Mouse (Mus musculus) forebrain, embryonic 14.5 days (tissue): ENCODE results near the gene Gramd1c. TPM values are rescaled to one million over a fixed set of nuclear protein-coding genes. Genes with fewer than 3 reads are reported as not detected.

Experiments used
- ATAC-seq: fragments of 200-750 bp; cut with Nextera tagmentation; 2 replicates; pipeline ENCODE4 v1.8.0; 2017; ENCODE audit warnings: mild to moderate bottlenecking, moderate library complexity
- DNase-seq: peaks from one replicate; pipeline ENCODE4 v3.0.0-alpha.2; 2015; ENCODE audit warnings: low spot score
- H3K27ac ChIP-seq: fragments of 300-500 bp; sonication (generic); 2 replicates; pipeline ENCODE4 v1.5.1; 2014; ENCODE audit warnings: low read depth, mild to moderate bottlenecking, control low read depth, low read length, moderate library complexity
- H3K27me3 ChIP-seq: fragments of 300-500 bp; sonication (generic); replicated peaks from 2 replicates; pipeline ENCODE4 v1.6.1; 2014; ENCODE audit warnings: low read length, control low read depth, mixed read lengths; ENCODE audit not compliant: control insufficient read depth, insufficient read depth
- H3K36me3 ChIP-seq: fragments of 300-500 bp; sonication (generic); 2 replicates; pipeline ENCODE4 v1.6.1; 2014; ENCODE audit warnings: low read length, control low read depth; ENCODE audit not compliant: control insufficient read depth, insufficient read depth
- H3K4me1 ChIP-seq: fragments of 300-500 bp; sonication (generic); 2 replicates; pipeline ENCODE4 v1.6.1; 2014; ENCODE audit warnings: antibody characterized with exemption, low read length, control low read depth; ENCODE audit not compliant: control insufficient read depth, insufficient read depth
- H3K4me2 ChIP-seq: fragments of 300-500 bp; sonication (generic); 2 replicates; pipeline ENCODE4 v1.6.1; 2014; ENCODE audit warnings: mild to moderate bottlenecking, control low read depth, low read length
- H3K4me3 ChIP-seq: fragments of 300-500 bp; sonication (generic); 2 replicates; pipeline ENCODE4 v1.5.1; 2014; ENCODE audit warnings: low read depth, low read length, control low read depth
- H3K9ac ChIP-seq: fragments of 300-500 bp; sonication (generic); 2 replicates; pipeline ENCODE4 v1.6.1; 2014; ENCODE audit warnings: mild to moderate bottlenecking, low read length, control low read depth, moderate library complexity
- H3K9me3 ChIP-seq: fragments of 300-500 bp; sonication (generic); replicated peaks from 2 replicates; pipeline ENCODE4 v1.6.1; 2016; ENCODE audit warnings: low read length, control low read depth, mixed read lengths; ENCODE audit not compliant: control insufficient read depth
- WGBS: fragments of 180-500 bp; shearing (Covaris S2); extraction: QIAGEN DNeasy Blood & Tissue Kit; methylation state at CpG from one replicate; pipeline ENCODE4 v1.1.7; 2014; 5-methylcytosine and 5-hydroxymethylcytosine counted together
- polyA plus RNA-seq: library from polyadenylated mRNA; unstranded; fragments of >200 nt; fragmentation: Nextera tagmentation; extraction: Ambion mirVana; gene quantifications from 2 replicates; pipeline ENCODE4 v1.2.1, GENCODE M21; 2014

Gramd1c gene
- polyA plus RNA-seq, 1 experiment from 2014 or later: 2.3 TPM

GRCm38 (mm10) chr16:44061341-44061740 is 1.8 kb downstream of the Gramd1c start:
- Histone ChIP-seq H3K9me3 (no peaks in the 10 kb centered on the region), H3K4me1 (no peaks in the 10 kb centered on the region)
- WGBS: 95% methylated on average over 15 of the region's 15 CpGs

DNA sequence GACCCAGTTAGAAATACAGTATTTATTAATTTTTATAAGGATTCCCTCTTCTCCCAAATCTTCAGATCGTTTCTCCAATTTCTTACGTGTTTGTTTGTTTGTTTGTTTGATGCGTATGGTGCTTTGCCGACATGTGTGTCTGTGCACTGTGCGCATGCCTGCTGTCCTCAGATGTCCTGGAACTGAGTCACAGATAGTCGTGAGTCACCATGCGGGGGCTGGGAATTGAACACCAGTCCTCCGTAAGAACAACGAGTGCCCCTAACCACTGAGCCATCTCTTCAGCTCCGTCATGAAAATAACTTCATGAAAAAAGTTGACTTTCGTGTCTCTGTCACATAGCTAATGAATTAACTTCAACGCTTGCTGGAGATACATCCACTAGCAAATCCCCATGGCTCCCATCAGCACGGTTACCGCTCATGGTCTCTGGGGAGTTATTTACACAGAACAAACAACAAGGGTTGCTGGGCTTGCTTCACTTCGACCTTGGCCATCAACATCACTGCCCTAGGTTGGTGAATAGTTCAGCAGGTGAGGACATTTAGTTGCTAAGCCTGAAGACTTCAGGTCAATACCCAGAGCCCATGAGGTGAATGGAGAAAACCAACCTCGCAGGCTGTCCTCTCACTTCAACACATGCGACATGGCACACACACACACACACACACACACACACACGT is 2.4 kb downstream of the Gramd1c start:
- H3K9me3 ChIP-seq: no peaks in the 10 kb centered on the region
- WGBS: 93% methylated on average over 18 of the region's 18 CpGs
- H3K4me3 ChIP-seq: no peak overlapping the region
- H3K4me2 ChIP-seq: no peak overlapping the region
- no peaks in the 10 kb centered on the region for H3K4me1 ChIP-seq
- DNase-seq (no peak), ATAC-seq (no peak)
- H3K27ac ChIP-seq: no peak overlapping the region
- H3K9ac ChIP-seq: no peak overlapping the region
- no peaks in the 10 kb centered on the region for H3K36me3 ChIP-seq
- H3K27me3 ChIP-seq: no peaks in the 10 kb centered on the region

More at GRCm38 (mm10) chr16:44061341-44061740, 1.8 kb downstream of the Gramd1c start:
- no peak overlapping the region for H3K4me3 ChIP-seq
- H3K27me3 ChIP-seq: no peaks in the 10 kb centered on the region
- H3K36me3 ChIP-seq: no peaks in the 10 kb centered on the region
- H3K4me2 ChIP-seq: no peak overlapping the region
- H3K27ac ChIP-seq: no peak overlapping the region
- ATAC-seq: no peak
- DNase-seq: no peak
- no peak overlapping the region for H3K9ac ChIP-seq

DNA sequence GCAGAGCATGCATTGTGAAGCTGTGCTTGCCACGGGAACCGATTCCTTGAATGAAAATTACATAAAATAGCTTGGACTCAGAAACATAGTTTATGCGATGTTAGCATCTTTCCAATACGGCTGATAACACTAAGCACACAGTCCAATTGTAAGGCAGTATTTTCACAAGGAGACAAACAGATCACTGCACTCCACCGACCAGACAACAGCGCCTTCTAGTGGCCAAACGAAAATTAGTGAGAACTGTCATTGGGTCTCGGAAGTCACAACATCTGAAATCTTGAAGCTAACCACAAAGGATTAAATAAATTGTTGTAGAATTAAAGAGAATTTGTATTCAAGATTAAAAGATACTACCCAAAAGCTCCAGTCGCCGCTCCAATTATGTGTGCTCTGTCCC is 4.4 kb downstream of the Gramd1c start:
- DNase-seq: peak; percentile 81
- ATAC-seq: 0 out of 2 replicates have a peak, but pooled peaks have one; percentile 28
- Histone ChIP-seq H3K4me2 (no peak overlapping the region), H3K4me1 (no peaks in the 10 kb centered on the region), H3K27ac (no peak overlapping the region), H3K9me3 (no peaks in the 10 kb centered on the region), H3K9ac (no peak overlapping the region), H3K4me3 (no peak overlapping the region), H3K27me3 (no peaks in the 10 kb centered on the region), H3K36me3 (no peaks in the 10 kb centered on the region)
- WGBS: 29% methylated on average over 10 of the region's 10 CpGs

DNA sequence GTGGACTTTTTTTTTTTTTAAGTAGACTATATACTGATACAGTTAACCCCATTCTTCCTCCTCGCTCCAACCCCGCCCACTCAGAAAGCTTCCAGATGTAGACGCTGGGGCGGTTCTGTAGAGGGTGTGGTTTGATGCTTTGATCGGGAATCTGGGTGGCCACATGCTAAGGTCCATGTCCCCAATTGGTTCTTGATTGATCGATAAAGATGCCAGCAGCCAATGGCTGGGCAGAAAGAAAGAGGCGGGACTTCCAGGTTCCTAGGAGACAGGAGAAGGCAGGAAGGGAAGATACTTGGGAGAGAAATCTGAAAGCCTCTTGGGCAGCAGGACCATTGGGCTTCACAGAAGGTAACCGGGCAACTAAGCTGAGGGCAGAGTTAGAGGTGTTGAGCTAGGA is 7.4 kb downstream of the Gramd1c start:
- ATAC-seq: no peak
- 62% methylated on average over 8 of the region's 8 CpGs for WGBS
- no peaks in the 10 kb centered on the region for H3K4me1 ChIP-seq
- no peaks in the 10 kb centered on the region for H3K9me3 ChIP-seq
- no peak overlapping the region for H3K4me3 ChIP-seq
- H3K27ac ChIP-seq: no peak overlapping the region
- no peaks in the 10 kb centered on the region for H3K36me3 ChIP-seq
- H3K4me2 ChIP-seq: no peak overlapping the region
- H3K27me3 ChIP-seq: no peaks in the 10 kb centered on the region
- no peak overlapping the region for H3K9ac ChIP-seq
- DNase-seq: no peak

- no peak for DNase-seq
These were observed 9.9 kb downstream of the Gramd1c start for GRCm38 (mm10) chr16:44053265-44053664.

GRCm38 (mm10) chr16:44052390-44052789 is 10.8 kb downstream of the Gramd1c start:
- H3K4me1 ChIP-seq: no peaks in the 10 kb centered on the region
- 90% methylated on average over 6 of the region's 6 CpGs for WGBS
- H3K4me2 ChIP-seq: no peak overlapping the region
- H3K4me3 ChIP-seq: no peak overlapping the region
- no peaks in the 10 kb centered on the region for H3K9me3 ChIP-seq
- DNase-seq (no peak), ATAC-seq (no peak)
- no peak overlapping the region for H3K9ac ChIP-seq
- H3K27me3 ChIP-seq: no peaks in the 10 kb centered on the region
- no peaks in the 10 kb centered on the region for H3K36me3 ChIP-seq
- no peak overlapping the region for H3K27ac ChIP-seq

More at GRCm38 (mm10) chr16:44053265-44053664, 9.9 kb downstream of the Gramd1c start:
- H3K4me3 ChIP-seq: no peak overlapping the region
- H3K36me3 ChIP-seq: no peaks in the 10 kb centered on the region
- no peak overlapping the region for H3K4me2 ChIP-seq
- H3K4me1 ChIP-seq: no peaks in the 10 kb centered on the region
- H3K9me3 ChIP-seq: no peaks in the 10 kb centered on the region
- H3K27me3 ChIP-seq: no peaks in the 10 kb centered on the region
- H3K27ac ChIP-seq: no peak overlapping the region
- 76% methylated on average over 6 of the region's 6 CpGs for WGBS
- ATAC-seq: no peak
- H3K9ac ChIP-seq: no peak overlapping the region

- no peak for ATAC-seq
- Histone ChIP-seq H3K27ac (no peak overlapping the region), H3K27me3 (no peaks in the 10 kb centered on the region), H3K36me3 (no peaks in the 10 kb centered on the region), H3K9me3 (no peaks in the 10 kb centered on the region), H3K4me3 (no peak overlapping the region), H3K4me2 (no peak overlapping the region), H3K9ac (no peak overlapping the region), H3K4me1 (no peaks in the 10 kb centered on the region)
- DNase-seq: no peak
- 88% methylated on average over 5 of the region's 5 CpGs for WGBS
These were observed 13.0 kb downstream of the Gramd1c start for GRCm38 (mm10) chr16:44050139-44050538.

DNA sequence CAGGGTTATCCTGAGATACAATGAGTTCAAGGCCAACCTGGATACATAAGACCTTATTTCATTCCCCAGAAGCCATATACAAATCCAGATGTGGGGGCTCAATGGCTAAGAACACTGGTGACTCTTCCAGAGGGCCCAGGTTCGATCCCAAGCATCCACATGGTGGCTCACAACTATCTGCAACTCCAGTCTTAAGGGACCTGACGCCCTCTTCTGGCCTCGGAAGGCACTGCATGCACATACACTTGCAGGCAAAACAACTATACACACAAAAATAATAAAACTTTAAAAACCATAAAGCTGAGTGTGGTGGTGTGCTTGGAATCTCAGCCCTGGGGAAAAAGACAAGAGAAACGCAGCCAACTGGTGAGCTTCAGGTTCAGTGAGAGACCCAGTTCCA is 24.0 kb downstream of the Gramd1c start:
- H3K27ac ChIP-seq: no peak overlapping the region
- H3K36me3 ChIP-seq: no peaks in the 10 kb centered on the region
- H3K9ac ChIP-seq: no peak overlapping the region
- DNase-seq: no peak
- no peak overlapping the region for H3K4me3 ChIP-seq
- 86% methylated on average over 4 of the region's 4 CpGs for WGBS
- H3K4me2 ChIP-seq: no peak overlapping the region
- no peaks in the 10 kb centered on the region for H3K4me1 ChIP-seq
- no peak for ATAC-seq
- no peaks in the 10 kb centered on the region for H3K9me3 ChIP-seq
- no peaks in the 10 kb centered on the region for H3K27me3 ChIP-seq

GRCm38 (mm10) chr16:44035221-44035620 is 27.9 kb downstream of the Gramd1c start:
- Histone ChIP-seq H3K4me3 (no peak overlapping the region), H3K9ac (no peak overlapping the region)
- WGBS: 79% methylated on average over 3 of the region's 3 CpGs

More at GRCm38 (mm10) chr16:44035221-44035620, 27.9 kb downstream of the Gramd1c start:
- Histone ChIP-seq H3K36me3 (no peaks in the 10 kb centered on the region), H3K9me3 (no peaks in the 10 kb centered on the region), H3K27ac (no peak overlapping the region), H3K27me3 (no peaks in the 10 kb centered on the region), H3K4me1 (no peaks in the 10 kb centered on the region), H3K4me2 (no peak overlapping the region)
- DNase-seq (no peak), ATAC-seq (no peak)
